Mouse (Mus musculus) bone marrow, adult 2 months (tissue): ENCODE results near the gene Nkrf. TPM values are rescaled to one million over a fixed set of nuclear protein-coding genes. Genes with fewer than 3 reads are reported as not detected.
"Not testable (repeated sequence)": the region's sequence is repeated elsewhere in the genome, so short reads cannot be mapped to it uniquely, and the experiment has no call there.

Experiments used
- H3K27ac ChIP-seq: fragments of 200-500 bp; 2 replicates; pipeline ENCODE4 v1.5.1; 2012; ENCODE audit warnings: low read depth, mild to moderate bottlenecking, control low read depth, inconsistent platforms, low read length; ENCODE audit not compliant: control insufficient read depth, poor library complexity, insufficient read depth
- H3K4me1 ChIP-seq: fragments of 200-500 bp; 2 replicates; pipeline ENCODE4 v1.6.1; 2011; ENCODE audit warnings: low read length; ENCODE audit not compliant: control insufficient read depth, insufficient read depth
- H3K4me3 ChIP-seq: fragments of 200-500 bp; replicated peaks from 2 replicates; pipeline ENCODE3; 2011; ENCODE audit warnings: mild to moderate bottlenecking, low read depth, low read length, control low read depth; ENCODE audit not compliant: control insufficient read depth
- CTCF ChIP-seq: fragments of 200-500 bp; IDR thresholded peaks from 2 replicates; pipeline ENCODE4 v1.5.1; 2011; ENCODE audit warnings: low read length, control low read depth; ENCODE audit not compliant: control insufficient read depth, insufficient read depth
- POLR2A ChIP-seq: fragments of 200-500 bp; IDR thresholded peaks from 2 replicates; pipeline ENCODE4 v1.6.1; 2011; ENCODE audit warnings: low read depth, mild to moderate bottlenecking, control low read depth, low read length, borderline replicate concordance; ENCODE audit not compliant: control insufficient read depth
- WGBS: fragments of 180-500 bp; shearing (Covaris S2); methylation state at CpG from one replicate; pipeline ENCODE4 v1.1.7; 2018; 5-methylcytosine and 5-hydroxymethylcytosine counted together
- polyA plus RNA-seq: library from polyadenylated mRNA; stranded (reverse); fragments of >200 nt; gene quantifications from 2 replicates; pipeline ENCODE4 v1.2.4, GENCODE M21; 2011; ENCODE audit warnings: low replicate concordance; ENCODE audit not compliant: missing spikeins, insufficient read depth, insufficient read length

Gene Nkrf
- polyA plus RNA-seq, 1 experiment = 3.4 TPM

GRCm38 (mm10) chrX:36917749-36918148 is 15.1 kb upstream of the Nkrf start:
- WGBS = 38% methylated on average over 1 of the region's 1 CpGs
- Histone ChIP-seq H3K4me1 (no peaks in the 10 kb centered on the region), H3K4me3 (no peak overlapping the region), H3K27ac (no peak overlapping the region)
- no peak for TF ChIP-seq CTCF
- no peak for TF ChIP-seq POLR2A

- no peaks in the 10 kb centered on the region for H3K4me1 ChIP-seq
- TF ChIP-seq POLR2A (no peak), CTCF (no peak)
- no peak overlapping the region for H3K27ac ChIP-seq
- WGBS = 48% methylated on average over 12 of the region's 12 CpGs
- no peak overlapping the region for H3K4me3 ChIP-seq
These were observed 8.6 kb upstream of the Nkrf start for GRCm38 (mm10) chrX:36911343-36911742.

- no peak overlapping the region for H3K27ac ChIP-seq
- 22% methylated on average over 5 of the region's 5 CpGs for WGBS
These were observed 3.8 kb upstream of the Nkrf start for GRCm38 (mm10) chrX:36906539-36906938.

GRCm38 (mm10) chrX:36903115-36903768 is 543 bp upstream of the Nkrf start:
- TF ChIP-seq CTCF (no peak), POLR2A (peak; percentile 95)
- peak overlapping the region; percentile 68 for H3K4me3 ChIP-seq
- no peak overlapping the region for H3K27ac ChIP-seq
- H3K4me1 ChIP-seq = no peaks in the 10 kb centered on the region
- WGBS = 13% methylated on average over 31 of the region's 32 CpGs

More at GRCm38 (mm10) chrX:36906539-36906938, 3.8 kb upstream of the Nkrf start:
- no peaks in the 10 kb centered on the region for H3K4me1 ChIP-seq
- no peak overlapping the region for H3K4me3 ChIP-seq
- TF ChIP-seq POLR2A (no peak), CTCF (no peak)

GRCm38 (mm10) chrX:36901655-36902054 is 1.0 kb downstream of the Nkrf start:
- Histone ChIP-seq H3K4me1 (no peaks in the 10 kb centered on the region), H3K27ac (no peak overlapping the region), H3K4me3 (no peak overlapping the region)
- WGBS = 39% methylated on average over 3 of the region's 3 CpGs
- TF ChIP-seq CTCF (no peak), POLR2A (no peak)

GRCm38 (mm10) chrX:36898931-36899330 is 3.8 kb downstream of the Nkrf start:
- H3K4me3 ChIP-seq, H3K27ac ChIP-seq, H3K4me1 ChIP-seq: not testable (repeated sequence)
- WGBS = 21% methylated on average over 1 of the region's 1 CpGs
- peak; percentile 26; the same call in 1 of the 2 replicates for TF ChIP-seq CTCF

GRCm38 (mm10) chrX:36884719-36885118 is 18.0 kb downstream of the Nkrf start:
- Histone ChIP-seq H3K27ac (no peak overlapping the region), H3K4me1 (no peaks in the 10 kb centered on the region), H3K4me3 (no peak overlapping the region)
- WGBS = 96% methylated on average over 1 of the region's 1 CpGs
- peak; percentile 28; the same call in 1 of the 2 replicates for TF ChIP-seq CTCF
- TF ChIP-seq POLR2A = no peak

GRCm38 (mm10) chrX:36874704-36875128 is 28.0 kb downstream of the Nkrf start:
- peak overlapping the region; percentile 84 for H3K27ac ChIP-seq
- peak overlapping the region; percentile 77 for H3K4me3 ChIP-seq
- no peaks in the 10 kb centered on the region for H3K4me1 ChIP-seq
- TF ChIP-seq CTCF = no peak
- no peak for TF ChIP-seq POLR2A
- WGBS = 6% methylated on average over 31 of the region's 36 CpGs

- Histone ChIP-seq H3K4me3 (peak overlapping the region; percentile 77), H3K4me1 (no peaks in the 10 kb centered on the region), H3K27ac (peak overlapping the region; percentile 84)
- TF ChIP-seq CTCF (peak; percentile 6; the same call in 1 of the 2 replicates), POLR2A (peak; percentile 91; the same call in 1 of the 2 replicates)
- WGBS = 12% methylated on average over 57 of the region's 57 CpGs
These were observed 28.5 kb downstream of the Nkrf start for GRCm38 (mm10) chrX:36874178-36874696.

- peak within 1 kb of the TSS; percentile 84 for H3K27ac ChIP-seq
- peak within 1 kb of the TSS; percentile 77 for H3K4me3 ChIP-seq
- H3K4me1 ChIP-seq = no peaks in the 10 kb centered on the region
- 17% methylated on average over 8 of the region's 8 CpGs for WGBS
- TF ChIP-seq CTCF = no peak
These were observed 28.9 kb downstream of the Nkrf start, which contains the start of the genes Ube2a and C330007P06Rik for GRCm38 (mm10) chrX:36873765-36874164. Gene Ube2a (plus strand): TSS chrX:36873900. Gene C330007P06Rik (minus strand): TSS chrX:36874111.
